Mouse (Mus musculus): ENCODE data around the gene Prr36.
"Not testable (repeated sequence)": the region's sequence is repeated elsewhere in the genome, so short reads cannot be mapped to it uniquely, and the experiment has no call there.

The Prr36 gene

GRCm38 (mm10) chr8:4216791-4217621 is at the start of gene Prr36:
Prr36 (minus strand) TSS chr8:4217459.
- in situ Hi-C loops (cut with MseI, MboI) = no loop called here

GRCm38 (mm10) chr8:4265160-4265914 is 48.1 kb upstream of the Prr36 start:
- in situ Hi-C loops (cut with MseI, MboI) = no loop called here

DNA sequence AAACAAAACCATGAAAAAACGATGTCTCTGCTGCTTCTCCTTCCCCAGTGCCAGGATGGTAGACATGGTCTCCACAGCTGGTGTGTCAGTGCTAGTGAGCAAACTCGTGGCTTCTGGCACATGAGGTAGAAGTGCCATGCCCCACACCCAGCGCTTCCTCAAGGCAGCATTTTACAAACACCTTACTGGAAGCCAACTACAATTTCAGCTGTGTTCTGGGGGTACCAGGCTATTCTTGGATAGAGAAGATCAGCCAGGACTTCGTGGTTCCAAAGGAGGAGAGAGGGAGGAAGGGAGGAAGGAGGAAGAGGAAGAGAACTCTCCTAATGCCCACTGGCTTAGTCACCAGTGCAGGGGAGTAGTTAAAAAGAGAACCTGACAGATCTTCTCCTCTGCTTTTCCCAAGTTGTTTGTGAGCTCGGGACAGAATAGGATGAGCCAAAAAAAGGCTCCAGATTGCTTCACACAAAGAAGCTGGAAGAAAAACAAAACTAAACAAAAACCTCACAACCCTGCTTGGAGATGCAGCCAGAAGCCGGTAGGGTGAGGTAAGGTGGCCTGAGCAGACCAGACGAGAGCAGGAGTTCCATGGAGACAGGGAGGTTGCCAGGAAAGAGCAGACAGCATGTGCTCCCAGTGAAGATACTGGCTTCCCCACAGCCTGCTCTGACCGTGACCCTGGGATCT is 46.0 kb upstream of the Prr36 start:
- in situ Hi-C loops (cut with MseI, MboI) = no loop called here

GRCm38 (mm10) chr8:4259805-4260170 is 42.5 kb upstream of the Prr36 start:
- in situ Hi-C loops (cut with MseI, MboI) = no loop called here

DNA sequence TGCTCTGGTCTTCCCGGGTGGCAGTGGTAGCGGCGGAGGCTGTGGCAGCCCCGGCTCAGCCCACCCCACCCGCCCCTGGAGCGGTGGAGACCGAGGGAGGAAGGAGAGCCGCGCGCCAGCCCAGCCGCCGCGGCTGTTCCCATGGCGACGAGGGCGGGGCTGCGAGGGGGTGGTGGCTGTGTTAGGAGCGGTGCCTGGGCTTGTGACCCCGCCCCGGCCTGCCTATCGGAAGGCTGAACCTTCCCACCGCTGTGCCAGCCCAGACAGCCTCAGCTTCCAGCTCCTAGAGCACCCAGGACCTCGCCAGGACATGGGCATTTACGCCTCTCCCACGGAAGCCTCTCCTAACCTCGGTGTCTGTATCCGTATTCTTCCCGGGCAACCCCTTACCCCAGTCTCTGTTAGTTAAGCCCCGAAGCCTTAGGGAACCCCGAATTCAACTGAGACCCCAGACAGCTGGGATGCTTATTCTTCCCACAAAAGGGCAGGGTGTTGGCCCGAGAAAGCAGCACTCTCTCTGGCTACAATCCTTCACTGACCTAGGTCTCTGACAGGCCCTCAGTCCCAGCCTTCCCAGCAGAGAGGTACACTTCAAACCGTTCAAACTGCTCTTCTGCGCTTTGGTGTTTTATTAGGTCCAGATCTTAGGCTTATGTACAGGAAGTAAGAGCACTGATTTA is 42.0 kb upstream of the Prr36 start, which contains the start of gene Ctxn1:
Ctxn1 (minus strand) TSS at position 150 of the 680 bp plus-strand sequence.
- in situ Hi-C loops (cut with MseI, MboI) = no loop called here

DNA sequence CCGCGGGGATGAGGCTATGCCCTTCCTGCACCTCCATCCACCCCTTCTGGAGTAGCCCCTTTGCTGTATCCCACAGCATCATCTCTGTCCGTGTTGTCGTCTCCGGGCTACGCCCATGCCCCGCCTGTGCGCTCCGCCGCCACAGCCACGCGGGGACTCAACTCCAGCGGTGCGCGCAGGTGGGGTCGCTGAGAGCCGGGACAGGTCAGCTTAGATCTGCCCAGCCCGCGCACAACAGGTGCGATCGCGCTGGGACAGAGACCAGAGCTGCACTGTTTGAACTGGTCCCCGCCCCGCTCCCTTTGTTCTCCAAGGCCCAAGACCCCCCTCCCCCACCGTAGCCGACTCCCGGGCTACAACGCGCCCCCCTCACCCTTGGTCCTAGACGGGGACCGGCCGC is 41.4 kb upstream of the Prr36 start:
- in situ Hi-C loops (cut with MseI, MboI) = no loop called here

- in situ Hi-C loops (cut with MseI, MboI) = no loop called here
These were observed 41.0 kb upstream of the Prr36 start for GRCm38 (mm10) chr8:4258233-4258632.

DNA sequence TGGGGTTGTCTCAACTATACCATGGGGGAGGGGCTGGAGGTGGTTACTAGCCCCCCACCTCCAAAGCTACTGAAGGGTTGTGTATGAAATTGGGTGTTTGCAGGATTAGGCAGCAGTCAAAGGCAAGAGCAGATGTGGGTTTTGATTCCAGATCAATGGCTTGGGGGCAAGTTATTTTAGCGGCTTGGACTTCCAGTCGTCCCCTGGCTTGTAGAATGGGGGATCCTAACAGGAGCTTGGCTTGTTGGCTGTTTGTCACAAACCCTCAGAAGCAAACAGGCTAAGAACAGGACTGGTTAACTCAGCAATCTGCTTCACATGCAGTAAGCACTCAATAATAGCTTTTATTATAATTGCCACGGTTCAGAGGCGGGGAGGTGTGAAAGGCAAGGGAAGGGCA is 40.1 kb upstream of the Prr36 start:
- in situ Hi-C loops (cut with MseI, MboI) = no loop called here

DNA sequence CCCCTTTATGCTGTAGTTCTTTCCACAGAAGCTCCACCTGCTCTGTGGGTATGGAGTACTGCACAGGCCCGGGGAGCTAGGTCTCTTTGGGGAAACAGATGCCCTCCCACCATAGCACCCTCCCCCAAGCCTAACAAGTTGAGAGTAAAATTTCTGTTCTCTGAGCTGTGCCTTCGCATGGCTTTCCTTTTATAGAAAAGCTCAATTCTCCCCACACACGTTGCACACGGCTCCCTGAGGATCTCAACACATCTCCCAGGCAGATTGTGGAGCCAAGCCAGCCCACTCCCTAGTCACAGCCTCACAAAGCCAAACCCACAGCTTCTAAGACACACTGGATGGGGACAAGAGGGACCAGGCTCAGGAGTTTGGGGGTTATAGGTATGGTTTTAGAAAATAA is 39.7 kb upstream of the Prr36 start:
- in situ Hi-C loops (cut with MseI, MboI) = no loop called here

GRCm38 (mm10) chr8:4255471-4255870 is 38.2 kb upstream of the Prr36 start:
- in situ Hi-C loops (cut with MseI, MboI) = not testable (repeated sequence)

DNA sequence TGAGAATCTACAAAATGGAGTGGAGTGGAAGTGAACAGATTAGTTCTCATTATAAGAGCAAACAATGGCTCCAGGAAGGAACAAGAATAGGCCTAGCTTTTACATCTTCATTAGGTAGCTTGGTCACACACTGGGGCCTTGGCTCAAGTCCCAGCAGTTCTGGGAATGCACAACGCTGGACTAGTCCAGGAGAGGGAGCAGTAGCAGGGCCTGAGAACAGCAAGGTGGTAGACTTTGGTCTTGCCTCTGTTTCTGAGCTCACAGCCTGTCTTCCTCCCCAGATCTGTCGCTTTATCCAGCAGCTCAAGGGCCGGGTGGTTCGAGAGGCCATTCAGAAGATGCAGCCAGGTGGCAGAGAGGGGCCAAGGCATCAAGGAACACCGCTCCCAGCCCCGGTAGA is 36.7 kb upstream of the Prr36 start:
- in situ Hi-C loops (cut with MseI, MboI) = no loop called here

DNA sequence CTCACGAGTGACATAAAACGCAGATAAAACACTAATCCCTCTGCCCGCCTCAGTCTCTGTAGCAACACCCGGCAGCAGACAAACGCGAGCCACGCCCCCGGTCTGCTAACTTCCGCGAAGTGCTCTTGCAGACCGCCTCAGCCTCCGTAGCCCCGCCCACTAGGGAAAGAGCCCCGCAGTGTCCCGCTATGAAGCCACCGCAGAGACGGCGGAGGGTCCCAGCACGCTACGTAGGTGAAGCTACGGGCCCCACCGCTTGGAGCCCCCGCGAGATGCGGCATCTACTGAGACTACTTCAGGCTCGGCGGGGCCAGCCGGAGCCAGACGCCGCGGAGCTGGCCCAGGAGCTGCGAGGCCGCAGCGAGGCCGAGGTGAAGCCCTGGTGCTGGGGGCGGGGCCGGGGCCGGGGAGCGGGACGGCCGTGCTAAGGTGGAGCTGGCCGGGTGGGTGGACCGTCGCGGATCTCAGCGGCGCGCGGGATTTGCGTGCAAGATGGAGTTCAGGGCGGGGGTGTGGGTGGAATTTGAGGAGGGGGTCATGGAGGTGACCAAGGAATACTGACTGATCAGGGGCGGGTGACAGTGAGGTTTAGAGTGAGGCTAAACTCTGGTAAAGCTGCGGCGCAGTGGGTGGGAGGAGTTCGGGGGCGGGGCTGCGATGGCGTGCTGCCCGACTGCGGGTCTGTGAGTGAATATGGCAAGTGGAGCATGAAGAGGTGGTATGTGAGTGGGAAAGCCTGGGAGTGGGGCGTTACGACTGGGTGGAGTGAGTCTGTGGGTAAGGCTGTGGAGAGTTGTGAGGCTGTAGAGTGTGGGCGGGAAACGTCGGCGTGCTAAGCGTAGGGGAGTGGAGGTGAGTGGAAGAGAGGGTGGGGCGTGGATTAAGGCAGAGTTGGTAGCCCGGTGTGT is 35.9 kb upstream of the Prr36 start, which contains the start of gene Snapc2:
Snapc2 (plus strand) TSS at position 147 of the 908 bp plus-strand sequence.
- in situ Hi-C loops (cut with MseI, MboI) = no loop called here

DNA sequence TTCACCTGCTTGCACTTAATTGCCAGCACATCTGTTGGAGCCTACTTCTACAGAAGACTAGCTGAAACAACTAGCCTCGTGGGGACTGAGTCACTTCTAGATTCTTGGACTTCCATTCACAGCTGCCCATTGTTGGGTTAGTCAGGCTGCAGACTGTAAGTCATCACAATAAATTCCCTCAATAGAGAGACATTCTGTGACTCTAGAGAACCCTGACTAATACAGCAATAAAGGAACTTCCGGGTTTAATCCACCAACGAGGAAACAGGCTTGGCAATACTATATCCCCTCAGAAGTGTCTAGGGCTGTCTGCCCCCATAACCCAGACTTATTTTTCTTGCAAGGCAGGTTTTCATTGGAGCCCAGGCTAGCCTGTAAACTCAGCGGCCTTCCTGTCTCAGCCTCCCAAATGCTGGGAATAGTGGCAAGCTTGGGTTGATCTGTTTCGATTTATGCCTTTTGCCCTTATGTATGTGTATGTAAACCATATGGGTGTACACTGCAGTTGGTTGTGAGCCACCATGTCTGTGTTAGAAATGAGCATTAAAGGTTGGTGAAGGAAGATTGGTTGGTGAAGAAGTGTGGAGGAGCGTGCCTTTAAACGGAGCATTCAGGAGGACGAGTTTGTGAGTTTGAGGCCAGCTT is 35.0 kb upstream of the Prr36 start:
- in situ Hi-C loops (cut with MseI, MboI) = no loop called here

DNA sequence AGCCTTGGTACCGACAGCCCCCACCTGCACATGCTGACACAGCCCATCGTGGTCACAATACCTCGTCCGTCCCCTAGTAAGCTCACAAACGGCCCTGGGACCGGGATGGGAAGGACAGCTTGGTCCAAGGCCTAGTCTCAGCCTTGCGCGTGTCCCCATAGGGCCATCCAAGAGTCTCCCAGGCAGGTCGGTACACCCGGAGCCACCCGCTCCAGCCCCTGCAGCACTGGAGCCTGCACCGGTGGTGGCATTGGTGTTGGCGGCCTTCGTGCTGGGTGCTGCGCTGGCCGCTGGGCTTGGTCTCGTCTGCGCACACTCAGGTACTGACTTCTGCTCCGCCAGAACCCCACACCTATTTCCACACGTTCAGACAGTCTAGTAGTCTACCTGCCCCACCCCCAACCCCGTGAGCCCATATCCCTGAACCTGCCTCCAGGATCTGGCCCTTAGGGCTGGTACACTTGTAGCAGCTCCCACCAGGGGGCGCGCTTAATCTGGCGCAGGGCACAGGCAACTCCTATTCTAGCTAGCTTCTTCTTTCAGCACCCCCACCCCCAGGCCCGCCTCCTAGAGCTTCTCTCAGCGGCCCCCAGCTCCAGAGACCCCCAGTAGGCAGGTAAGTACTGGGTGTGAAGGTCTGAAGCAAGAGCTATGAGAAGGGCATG is 33.2 kb upstream of the Prr36 start:
- in situ Hi-C loops (cut with MseI, MboI) = no loop called here

DNA sequence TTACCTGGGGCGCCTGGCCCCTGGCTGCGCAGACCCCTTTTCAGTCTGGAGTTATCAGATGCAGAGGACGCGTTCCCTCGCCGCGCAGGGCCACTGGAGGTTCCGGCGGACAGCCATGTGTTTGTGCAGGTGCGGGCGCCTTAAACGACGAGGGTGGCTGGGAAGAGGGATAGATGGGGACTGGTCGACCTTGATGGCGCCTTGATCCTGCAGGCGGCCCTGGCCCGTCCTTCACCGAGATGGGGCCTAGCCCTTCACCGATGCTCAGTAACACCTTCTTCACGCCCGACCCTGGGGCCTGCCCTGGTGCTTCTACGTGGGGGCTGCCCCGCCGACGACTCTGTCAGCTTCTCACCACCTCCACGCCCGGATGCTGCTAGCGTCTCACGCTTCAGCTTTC is 32.0 kb upstream of the Prr36 start:
- in situ Hi-C loops (cut with MseI, MboI) = no loop called here

GRCm38 (mm10) chr8:4247951-4248540 is 30.8 kb upstream of the Prr36 start, which contains the start of gene Tgfbr3l:
Tgfbr3l (plus strand) TSS chr8:4248214.
- in situ Hi-C loops (cut with MseI, MboI) = no loop called here

- in situ Hi-C loops (cut with MseI, MboI) = no loop called here
These were observed 30.0 kb upstream of the Prr36 start for GRCm38 (mm10) chr8:4247241-4247640.

- in situ Hi-C loops (cut with MseI, MboI) = no loop called here
These were observed 28.5 kb upstream of the Prr36 start for GRCm38 (mm10) chr8:4245737-4246136.

DNA sequence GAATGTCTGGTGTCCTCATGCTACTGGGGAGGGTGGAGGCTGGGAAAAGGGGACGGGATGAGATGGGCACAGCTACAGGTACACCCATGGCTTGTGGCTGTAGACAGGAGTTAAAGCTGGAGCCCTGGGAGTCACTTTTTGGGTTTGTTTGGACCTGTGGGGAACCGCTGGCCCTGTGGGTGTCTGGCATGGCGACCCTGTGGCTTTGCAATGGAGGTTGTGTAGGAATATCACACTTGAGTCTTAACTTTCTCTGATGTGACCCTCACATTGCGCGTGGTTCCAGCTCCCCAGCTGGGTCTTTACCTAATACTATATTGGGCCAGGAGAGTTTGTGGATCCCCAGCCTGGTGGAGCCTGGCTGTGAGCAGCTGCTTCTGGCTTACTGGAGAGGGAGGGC is 27.8 kb upstream of the Prr36 start:
- in situ Hi-C loops (cut with MseI, MboI) = no loop called here
